Mouse (Mus musculus): ENCODE data around the gene Olfr1189. TPM values are rescaled to one million over a fixed set of nuclear protein-coding genes. Genes with fewer than 3 reads are reported as not detected.
"Not testable (repeated sequence)": the region's sequence is repeated elsewhere in the genome, so short reads cannot be mapped to it uniquely, and the experiment has no call there.

The Olfr1189 gene
- not detected in 2 replicates for polyA plus RNA-seq (2014; fragmentation: Nextera tagmentation; extraction: Ambion mirVana)

- no peaks in the 10 kb centered on the region for H3K36me3 ChIP-seq (ENCODE audit: insufficient read depth)
- H3K27me3 ChIP-seq (ENCODE audit: insufficient read depth, low read length): no peaks in the 10 kb centered on the region
- H3K27ac ChIP-seq (ENCODE audit: low read depth): no peak within 1 kb of the TSS
- no peak for ATAC-seq (ENCODE audit: insufficient read depth)
- no peak within 1 kb of the TSS for H3K4me3 ChIP-seq (ENCODE audit: low read depth, low read length)
- no peaks in the 10 kb centered on the region for H3K9me3 ChIP-seq (ENCODE audit: low read depth, low read length)
- no peaks in the 10 kb centered on the region for H3K4me1 ChIP-seq (ENCODE audit: insufficient read depth)
- TF ChIP-seq CTCF (IDR thresholded peaks at IDR 0.05; ENCODE audit: low read depth): no peak
- no peak within 1 kb of the TSS for H3K4me2 ChIP-seq
- no peak within 1 kb of the TSS for H3K9ac ChIP-seq
- no peak for DNase-seq
Measured at GRCm38 (mm10) chr2:88586154-88586553, at the start of gene Olfr1189. Olfr1189 (plus strand) TSS chr2:88586454.

GRCm38 (mm10) chr2:88556635-88557034 is 29.6 kb upstream of the Olfr1189 start, which contains the start of gene Olfr1188:
Olfr1188 (plus strand) TSS chr2:88556935.
- no peak for TF ChIP-seq CTCF (IDR thresholded peaks at IDR 0.05; ENCODE audit: low read depth)
- ATAC-seq (ENCODE audit: insufficient read depth) (no peak), DNase-seq (no peak)
- Histone ChIP-seq H3K27me3 (ENCODE audit: insufficient read depth, low read length) (no peaks in the 10 kb centered on the region), H3K9me3 (ENCODE audit: low read depth, low read length) (no peaks in the 10 kb centered on the region), H3K4me2 (no peak within 1 kb of the TSS), H3K9ac (no peak within 1 kb of the TSS), H3K27ac (ENCODE audit: low read depth) (no peak within 1 kb of the TSS), H3K4me3 (ENCODE audit: low read depth, low read length) (no peak within 1 kb of the TSS), H3K36me3 (ENCODE audit: insufficient read depth) (no peaks in the 10 kb centered on the region), H3K4me1 (ENCODE audit: insufficient read depth) (no peaks in the 10 kb centered on the region)
- WGBS: 76% methylated on average over 2 of the region's 2 CpGs

GRCm38 (mm10) chr2:88572696-88573095 is 13.6 kb upstream of the Olfr1189 start:
- H3K27me3 ChIP-seq (ENCODE audit: insufficient read depth, low read length); H3K27ac ChIP-seq (ENCODE audit: low read depth); ATAC-seq (ENCODE audit: insufficient read depth): not testable (repeated sequence)

GRCm38 (mm10) chr2:88640242-88640641 is 54.0 kb downstream of the Olfr1189 start, which contains the start of gene Olfr1191-ps1:
Olfr1191-ps1 (plus strand) TSS chr2:88640542.
- WGBS: 83% methylated on average over 1 of the region's 1 CpGs
- not testable (repeated sequence) for H3K36me3 ChIP-seq (ENCODE audit: insufficient read depth); H3K4me1 ChIP-seq (ENCODE audit: insufficient read depth); DNase-seq; H3K4me2 ChIP-seq; H3K27ac ChIP-seq (ENCODE audit: low read depth); H3K9ac ChIP-seq; H3K4me3 ChIP-seq (ENCODE audit: low read depth, low read length); H3K9me3 ChIP-seq (ENCODE audit: low read depth, low read length); ATAC-seq (ENCODE audit: insufficient read depth); H3K27me3 ChIP-seq (ENCODE audit: insufficient read depth, low read length)

More at GRCm38 (mm10) chr2:88572696-88573095, 13.6 kb upstream of the Olfr1189 start:
- H3K9me3 ChIP-seq (ENCODE audit: low read depth, low read length); DNase-seq; H3K4me2 ChIP-seq; H3K4me1 ChIP-seq (ENCODE audit: insufficient read depth); H3K9ac ChIP-seq; H3K36me3 ChIP-seq (ENCODE audit: insufficient read depth); H3K4me3 ChIP-seq (ENCODE audit: low read depth, low read length): not testable (repeated sequence)
- 85% methylated on average over 12 of the region's 12 CpGs for WGBS

Other genes starting within 250 kb of the Olfr1189 start
- not detected in 2 replicates for gene Olfr1176, start 249.7 kb upstream of the Olfr1189 start, polyA plus RNA-seq (2014; fragmentation: Nextera tagmentation; extraction: Ambion mirVana)
- gene Olfr1177-ps, start 240.0 kb upstream of the Olfr1189 start, polyA plus RNA-seq (2014; fragmentation: Nextera tagmentation; extraction: Ambion mirVana): not detected in 2 replicates
- gene Olfr1178, start 199.4 kb upstream of the Olfr1189 start, polyA plus RNA-seq (2014; fragmentation: Nextera tagmentation; extraction: Ambion mirVana): not detected in 2 replicates
- gene Olfr1179, start 180.0 kb upstream of the Olfr1189 start, polyA plus RNA-seq (2014; fragmentation: Nextera tagmentation; extraction: Ambion mirVana): not detected in 2 replicates
- not detected in 2 replicates for gene Olfr1180, start 167.3 kb upstream of the Olfr1189 start, polyA plus RNA-seq (2014; fragmentation: Nextera tagmentation; extraction: Ambion mirVana)
- gene Olfr1181, start 160.3 kb upstream of the Olfr1189 start, polyA plus RNA-seq (2014; fragmentation: Nextera tagmentation; extraction: Ambion mirVana): not detected in 2 replicates
- gene Gm13757, start 137.3 kb upstream of the Olfr1189 start, polyA plus RNA-seq (2014; fragmentation: Nextera tagmentation; extraction: Ambion mirVana): not detected in 2 replicates
- not detected in 2 replicates for gene Olfr1183, start 131.6 kb upstream of the Olfr1189 start, polyA plus RNA-seq (2014; fragmentation: Nextera tagmentation; extraction: Ambion mirVana)
- not detected in 2 replicates for gene Olfr1184, start 102.9 kb upstream of the Olfr1189 start, polyA plus RNA-seq (2014; fragmentation: Nextera tagmentation; extraction: Ambion mirVana)
- not detected in 2 replicates for gene Olfr1185-ps1, start 93.1 kb upstream of the Olfr1189 start, polyA plus RNA-seq (2014; fragmentation: Nextera tagmentation; extraction: Ambion mirVana)
- not detected in 2 replicates for gene Olfr1186, start 67.9 kb upstream of the Olfr1189 start, polyA plus RNA-seq (2014; fragmentation: Nextera tagmentation; extraction: Ambion mirVana)
- gene Olfr1188, start 29.5 kb upstream of the Olfr1189 start, polyA plus RNA-seq (2014; fragmentation: Nextera tagmentation; extraction: Ambion mirVana): not detected in 2 replicates
- gene Olfr1191-ps1, start 54.1 kb downstream of the Olfr1189 start, polyA plus RNA-seq (2014; fragmentation: Nextera tagmentation; extraction: Ambion mirVana): not detected in 2 replicates
- gene Olfr1192-ps1, start 62.1 kb downstream of the Olfr1189 start, polyA plus RNA-seq (2014; fragmentation: Nextera tagmentation; extraction: Ambion mirVana): not detected in 2 replicates
- not detected in 2 replicates for gene Olfr1193, start 89.2 kb downstream of the Olfr1189 start, polyA plus RNA-seq (2014; fragmentation: Nextera tagmentation; extraction: Ambion mirVana)
- not detected in 2 replicates for gene Olfr1195, start 102.7 kb downstream of the Olfr1189 start, polyA plus RNA-seq (2014; fragmentation: Nextera tagmentation; extraction: Ambion mirVana)
- not detected in 2 replicates for gene Olfr1196, start 118.1 kb downstream of the Olfr1189 start, polyA plus RNA-seq (2014; fragmentation: Nextera tagmentation; extraction: Ambion mirVana)
- not detected in 2 replicates for gene Olfr1197, start 145.9 kb downstream of the Olfr1189 start, polyA plus RNA-seq (2014; fragmentation: Nextera tagmentation; extraction: Ambion mirVana)
- not detected in 2 replicates for gene Olfr1198, start 164.9 kb downstream of the Olfr1189 start, polyA plus RNA-seq (2014; fragmentation: Nextera tagmentation; extraction: Ambion mirVana)
- not detected in 2 replicates for gene Olfr1199, start 174.0 kb downstream of the Olfr1189 start, polyA plus RNA-seq (2014; fragmentation: Nextera tagmentation; extraction: Ambion mirVana)
- gene Olfr1200, start 184.0 kb downstream of the Olfr1189 start, polyA plus RNA-seq (2014; fragmentation: Nextera tagmentation; extraction: Ambion mirVana): not detected in 2 replicates
- not detected in 2 replicates for gene Olfr1201, start 206.6 kb downstream of the Olfr1189 start, polyA plus RNA-seq (2014; fragmentation: Nextera tagmentation; extraction: Ambion mirVana)
- gene Olfr1202, start 228.0 kb downstream of the Olfr1189 start, polyA plus RNA-seq (2014; fragmentation: Nextera tagmentation; extraction: Ambion mirVana): not detected in 2 replicates
- gene Olfr1205, start 243.3 kb downstream of the Olfr1189 start, polyA plus RNA-seq (2014; fragmentation: Nextera tagmentation; extraction: Ambion mirVana): not detected in 2 replicates

Data from lung, embryonic 14.5 days (tissue).